ENCODE assay signal across 8 mouse cellular contexts in genomic region chrX:139217776-139218175, GRCm38 (mm10). TPM values are rescaled to one million over a fixed set of nuclear protein-coding genes. Genes with fewer than 3 reads are reported as not detected.
DNase-seq lines count a peak whose midpoint lies in the region; ATAC-seq and TF ChIP-seq lines count a peak whose summit lies in the region.

No protein-coding gene starts in this region.

- H3K9ac ChIP-seq in heart, embryonic 15.5 days = 0 out of 2 replicates have a peak overlapping the region, but pooled peaks have one; percentile 44
- 0 out of 2 replicates have a peak overlapping the region, but pooled peaks have one; percentile 17 for H3K9ac ChIP-seq in forebrain, embryonic 14.5 days (ENCODE audit: low read length)
- H3K9ac ChIP-seq in kidney, postnatal 0 days (ENCODE audit: low read depth, low read length) = no peak overlapping the region

- peaks cover 4% of the 10 kb centered on the region; the same call in 1 of the 2 replicates for H3K4me1 ChIP-seq in heart, embryonic 15.5 days (replicated peaks)
- H3K4me1 ChIP-seq in forebrain, embryonic 14.5 days (ENCODE audit: control insufficient read depth, insufficient read depth, low read length) = no peaks in the 10 kb centered on the region
- no peaks in the 10 kb centered on the region for H3K4me1 ChIP-seq in kidney, postnatal 0 days (replicated peaks; ENCODE audit: insufficient read depth, low read length)

- WGBS in heart, embryonic 15.5 days = 36% methylated on average over 10 of the region's 10 CpGs
- WGBS in forebrain, embryonic 14.5 days = 50% methylated on average over 10 of the region's 10 CpGs
- 50% methylated on average over 10 of the region's 10 CpGs for WGBS in kidney, postnatal 0 days

- H3K79me2 ChIP-seq in myocyte (ENCODE audit: control insufficient read depth, insufficient read depth) = peaks cover 7% of the 10 kb centered on the region

- H3K4me2 ChIP-seq in heart, embryonic 15.5 days = peak overlapping the region; percentile 54
- peak overlapping the region; percentile 49 for H3K4me2 ChIP-seq in forebrain, embryonic 14.5 days (ENCODE audit: low read length)
- peak overlapping the region; percentile 59 for H3K4me2 ChIP-seq in kidney, postnatal 0 days (ENCODE audit: low read length)
- H3K4me2 ChIP-seq in myocyte (ENCODE audit: low read depth) = peak overlapping the region; percentile 75

- no peaks in the 10 kb centered on the region for H3K36me3 ChIP-seq in heart, embryonic 15.5 days
- H3K36me3 ChIP-seq in forebrain, embryonic 14.5 days (ENCODE audit: control insufficient read depth, insufficient read depth, low read length) = no peaks in the 10 kb centered on the region
- no peaks in the 10 kb centered on the region for H3K36me3 ChIP-seq in kidney, postnatal 0 days (ENCODE audit: insufficient read depth, low read length)
- H3K36me3 ChIP-seq in myocyte (ENCODE audit: control insufficient read depth, insufficient read depth) = no peaks in the 10 kb centered on the region

- no peak for TF ChIP-seq CTCF in kidney, postnatal 0 days (IDR thresholded peaks at IDR 0.05; ENCODE audit: low read depth)

- no peaks in the 10 kb centered on the region for H3K9me3 ChIP-seq in heart, embryonic 15.5 days (replicated peaks)
- no peaks in the 10 kb centered on the region for H3K9me3 ChIP-seq in forebrain, embryonic 14.5 days (replicated peaks; ENCODE audit: control insufficient read depth, low read length)
- H3K9me3 ChIP-seq in kidney, postnatal 0 days (replicated peaks; ENCODE audit: low read length) = no peaks in the 10 kb centered on the region

- no peak for DNase-seq in heart, adult 9 months (ENCODE audit: low spot score in 2 of 2)
- no peak for DNase-seq in forebrain, embryonic 14.5 days (ENCODE audit: low spot score)
- no peak for DNase-seq in kidney, postnatal 0 days (ENCODE audit: low spot score)
- no peak for DNase-seq in frontal cortex, postnatal 36 days (ENCODE audit: low spot score in 2 of 2)
- DNase-seq in cerebellum, adult 9-10 months = no peak
- no peak for DNase-seq in lung, postnatal 10 days

- ATAC-seq in heart, embryonic 15.5 days (replicated peaks; ENCODE audit: insufficient number of reproducible peaks, insufficient read depth, low FRiP score, low read depth) = no peak
- ATAC-seq in forebrain, embryonic 14.5 days = no peak
- ATAC-seq in kidney, postnatal 0 days (replicated peaks; ENCODE audit: low FRiP score, low read depth) = peak; percentile 49

- H3K27ac ChIP-seq in heart, embryonic 15.5 days = peak overlapping the region; percentile 45
- H3K27ac ChIP-seq in forebrain, embryonic 14.5 days (ENCODE audit: low read depth, low read length) = no peak overlapping the region
- no peak overlapping the region for H3K27ac ChIP-seq in kidney, postnatal 0 days

- TF ChIP-seq POLR2A in myocyte (IDR thresholded peaks at IDR 0.05; ENCODE audit: insufficient read length, low read depth) = no peak

- no peaks in the 10 kb centered on the region for H3K27me3 ChIP-seq in heart, embryonic 15.5 days
- H3K27me3 ChIP-seq in forebrain, embryonic 14.5 days (replicated peaks; ENCODE audit: control insufficient read depth, insufficient read depth, low read length) = no peaks in the 10 kb centered on the region
- no peaks in the 10 kb centered on the region for H3K27me3 ChIP-seq in kidney, postnatal 0 days (ENCODE audit: insufficient read depth, low read length)
- H3K27me3 ChIP-seq in myocyte (ENCODE audit: control insufficient read depth, insufficient read depth, insufficient read length) = no peaks in the 10 kb centered on the region

- peak overlapping the region; percentile 51 for H3K4me3 ChIP-seq in heart, embryonic 15.5 days
- peak overlapping the region; percentile 27 for H3K4me3 ChIP-seq in forebrain, embryonic 14.5 days (ENCODE audit: low read depth, low read length)
- peak overlapping the region; percentile 33; the same call in 1 of the 2 replicates for H3K4me3 ChIP-seq in kidney, postnatal 0 days (replicated peaks; ENCODE audit: low read depth, low read length)
- H3K4me3 ChIP-seq in myocyte = peak overlapping the region; percentile 26

- H3ac ChIP-seq in myocyte (ENCODE audit: control insufficient read depth, insufficient read length) = no peak overlapping the region

TF ChIP-seq in myocyte, 11 proteins besides CTCF, POLR2A, EP300 and RAD21:
- TF ChIP-seq MYOG (IDR thresholded peaks at IDR 0.05; ENCODE audit: control insufficient read depth in 1 of 3, insufficient read depth in 1 of 3, insufficient read length in 2 of 3, low read depth in 2 of 3) (no peak), CEBPB (IDR thresholded peaks at IDR 0.05; ENCODE audit: insufficient read depth, poor library complexity, severe bottlenecking) (no peak), REST (IDR thresholded peaks at IDR 0.05; ENCODE audit: insufficient read depth, insufficient read length) (no peak), MAX (IDR thresholded peaks at IDR 0.05; ENCODE audit: low read depth) (no peak), USF1 (IDR thresholded peaks at IDR 0.05; ENCODE audit: low read depth) (no peak), MYOD1 (IDR thresholded peaks at IDR 0.05; ENCODE audit: control insufficient read depth in 1 of 3, insufficient read length in 2 of 3, low read depth in 2 of 3) (no peak)

RNA-seq across cellular contexts. Expression of gene Mum1l1, which starts 7.9 kb away (rescaled TPM):
- 29.4 and 32.7 TPM in 2 replicates for polyA plus RNA-seq in heart, embryonic 15.5 days (2015; fragmentation: Nextera tagmentation; extraction: Ambion mirVana)
- 8.9 and 9.5 TPM in 2 replicates for polyA plus RNA-seq in forebrain, embryonic 14.5 days (2014; fragmentation: Nextera tagmentation; extraction: Ambion mirVana)
- 6.8 and 8.1 TPM in 2 replicates for polyA plus RNA-seq in kidney, postnatal 0 days (2015; fragmentation: Nextera tagmentation; extraction: Ambion mirVana)
- polyA plus RNA-seq in myocyte (2012; fragmentation: generic; extraction: Trizol) = 2.9 TPM

RNA-seq across cellular contexts. Expression of gene 4933428M09Rik, which starts 38.7 kb away (rescaled TPM):
- polyA plus RNA-seq in heart, embryonic 15.5 days (2015; fragmentation: Nextera tagmentation; extraction: Ambion mirVana) = not detected in 2 replicates
- not detected in 2 replicates for polyA plus RNA-seq in forebrain, embryonic 14.5 days (2014; fragmentation: Nextera tagmentation; extraction: Ambion mirVana)
- not detected in 2 replicates for polyA plus RNA-seq in kidney, postnatal 0 days (2015; fragmentation: Nextera tagmentation; extraction: Ambion mirVana)
- not detected for polyA plus RNA-seq in myocyte (2012; fragmentation: generic; extraction: Trizol)
